Comparison of ENCODE assay signal across 8 mouse cellular contexts in genomic region chr5:118030022-118030675, GRCm38 (mm10). TPM values are rescaled to one million over a fixed set of nuclear protein-coding genes. Genes with fewer than 3 reads are reported as not detected.
"Had no signal": no experiment of that assay in that cellular context is flagged by ENCODE, and none has a peak within 500 bp of the region (broad histone marks: within the 10 kb centered on the region; RNA-seq: fewer than 3 reads in every experiment).

No protein-coding gene starts in this region.

- H3K36me3 ChIP-seq: limb, embryonic 15.5 days; liver, embryonic 12.5 days; midbrain, embryonic 12.5 days; neural tube, embryonic 15.5 days had no signal

- H3K27ac ChIP-seq: kidney, postnatal 0 days; limb, embryonic 15.5 days; liver, embryonic 12.5 days; midbrain, embryonic 12.5 days; neural tube, embryonic 15.5 days had no signal

- ATAC-seq: liver, embryonic 12.5 days; midbrain, embryonic 16.5 days had no signal

- H3K9ac ChIP-seq: limb, embryonic 15.5 days; liver, embryonic 12.5 days; lung, embryonic 14.5 days; midbrain, embryonic 12.5 days; neural tube, embryonic 15.5 days had no signal

- H3K9me3 ChIP-seq: limb, embryonic 15.5 days; neural tube, embryonic 15.5 days had no signal

RNA-seq across cellular contexts. Expression of gene Tesc, which starts 2.6 kb away (rescaled TPM):
- total RNA-seq: megakaryocyte-erythroid progenitor cell, adult 5-6 weeks had no signal
